Mouse (Mus musculus) megakaryocyte, adult 5-6 weeks (primary cell): ENCODE measurements around the gene Rab44. TPM values are rescaled to one million over a fixed set of nuclear protein-coding genes. Genes with fewer than 3 reads are reported as not detected.
"Not testable (repeated sequence)": the region's sequence is repeated elsewhere in the genome, so short reads cannot be mapped to it uniquely, and the experiment has no call there.

ENCODE experiments used
- ATAC-seq: 2 replicates; pipeline ENCODE4 v1.8.0; 2016; ENCODE audit warnings: mild to moderate bottlenecking, inconsistent platforms; ENCODE audit not compliant: poor library complexity, severe bottlenecking
- total RNA-seq, 2 experiments: library from RNA; stranded (forward) in 1 of 2; stranded (reverse) in 1 of 2; fragments of 153-499, 151-499 nt in 1 of 2; fragments of 221-1000, 200-1000 nt in 1 of 2; gene quantifications; 2 replicates each; pipeline versions ENCODE4 v1.2.3 to v1.2.4; 2015 to 2017

The Rab44 gene
- total RNA-seq (2015) (52.2 and 62.4 TPM in 2 replicates), total RNA-seq (2017) (104 and 105 TPM in 2 replicates)

GRCm38 (mm10) chr17:29113591-29114352 lies at the start of gene Rab44:
Rab44 (plus strand) TSS chr17:29114145.
- peak; percentile 86 for ATAC-seq

- no peak for ATAC-seq
These were observed 48.6 kb upstream of the Rab44 start for GRCm38 (mm10) chr17:29065245-29065940.

GRCm38 (mm10) chr17:29065971-29066370 lies 48.0 kb upstream of the Rab44 start:
- no peak for ATAC-seq

GRCm38 (mm10) chr17:29067416-29067815 lies 46.5 kb upstream of the Rab44 start:
- not testable (repeated sequence) for ATAC-seq

GRCm38 (mm10) chr17:29067847-29068246 lies 46.1 kb upstream of the Rab44 start:
- no peak for ATAC-seq

GRCm38 (mm10) chr17:29069063-29069462 lies 44.9 kb upstream of the Rab44 start:
- ATAC-seq, result no peak

GRCm38 (mm10) chr17:29071820-29072219 lies 42.1 kb upstream of the Rab44 start:
- ATAC-seq, result no peak

- no peak for ATAC-seq
These were observed 41.1 kb upstream of the Rab44 start for GRCm38 (mm10) chr17:29072701-29073307.

GRCm38 (mm10) chr17:29073313-29073712 lies 40.6 kb upstream of the Rab44 start:
- no peak for ATAC-seq

- ATAC-seq, result no peak
These were observed 39.9 kb upstream of the Rab44 start for GRCm38 (mm10) chr17:29074085-29074484.

- ATAC-seq, result no peak
These were observed 37.7 kb upstream of the Rab44 start for GRCm38 (mm10) chr17:29076235-29076634.

- no peak for ATAC-seq
These were observed 36.0 kb upstream of the Rab44 start for GRCm38 (mm10) chr17:29077786-29078509.

GRCm38 (mm10) chr17:29078519-29079383 lies 35.2 kb upstream of the Rab44 start:
- peak; percentile 83 for ATAC-seq

GRCm38 (mm10) chr17:29080758-29081617 lies 33.0 kb upstream of the Rab44 start:
- no peak for ATAC-seq

- peak; percentile 60 for ATAC-seq
These were observed 32.1 kb upstream of the Rab44 start for GRCm38 (mm10) chr17:29081618-29082381.

- ATAC-seq, result no peak
These were observed 30.4 kb upstream of the Rab44 start for GRCm38 (mm10) chr17:29083586-29083985.

- no peak for ATAC-seq
These were observed 29.3 kb upstream of the Rab44 start for GRCm38 (mm10) chr17:29084656-29085055.

GRCm38 (mm10) chr17:29085266-29085665 lies 28.7 kb upstream of the Rab44 start:
- ATAC-seq, result no peak
